Mouse (Mus musculus) liver, embryonic 14 days (tissue): Measurements from ENCODE around the gene Cir1. TPM values are rescaled to one million over a fixed set of nuclear protein-coding genes. Genes with fewer than 3 reads are reported as not detected.

Experiments used
- polyA plus RNA-seq: library from polyadenylated mRNA; depleted of rRNA; stranded (reverse); fragments of >200 nt; gene quantifications from 2 replicates; pipeline ENCODE4 v1.2.3, GENCODE M21; 2012; rRNA removed

Cir1 gene
- polyA plus RNA-seq: 16.7 and 16.9 TPM in 2 replicates

DNA sequence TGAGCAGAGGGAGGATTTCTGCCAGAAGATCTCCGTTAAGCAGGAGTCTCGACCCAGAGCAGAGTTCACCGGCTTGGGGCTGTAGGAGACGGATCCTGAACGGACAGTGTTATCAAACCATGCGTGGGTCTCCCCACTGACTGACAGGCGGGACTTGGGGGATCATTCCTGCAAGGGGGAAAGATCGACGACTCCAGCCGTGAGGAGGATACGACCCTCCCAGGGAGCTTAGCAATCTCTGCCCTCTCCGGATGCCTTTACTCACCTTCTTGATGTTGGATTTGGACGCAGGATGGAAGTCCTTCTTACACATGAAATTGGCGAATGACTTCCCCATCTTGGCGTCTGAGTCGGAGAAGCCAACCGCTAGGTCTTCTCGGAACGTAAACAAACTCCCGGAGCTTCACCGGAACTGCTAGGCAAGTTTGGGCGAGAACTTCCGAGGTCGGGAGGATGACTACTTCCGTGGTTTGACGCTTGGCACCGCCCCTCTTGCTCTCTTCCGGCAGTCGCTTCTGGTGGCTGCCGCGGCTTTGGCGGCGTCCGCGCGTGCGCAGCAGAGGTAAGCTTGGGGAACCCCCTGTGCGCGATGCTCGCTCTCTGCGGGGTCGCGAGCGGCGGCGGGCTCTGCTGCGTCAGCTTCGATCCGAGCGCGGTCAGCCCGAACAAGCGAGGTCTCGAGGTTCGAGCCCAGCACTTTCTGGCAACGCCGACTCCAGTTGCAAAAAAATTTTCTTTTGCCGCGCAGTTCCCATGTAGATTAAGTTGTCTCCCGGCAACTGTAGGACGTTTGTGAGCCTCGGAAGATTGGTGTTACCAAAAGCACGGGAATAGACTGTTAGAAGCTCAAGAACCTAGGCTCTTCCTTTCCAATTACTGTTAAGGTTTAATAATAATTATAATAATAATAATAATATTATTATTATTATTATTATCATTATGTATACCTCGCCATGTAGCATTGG, at the start of gene Cir1, which contains the start of gene Scrn3:
TSS of gene Cir1 (minus strand) at position 550 of the 965 bp plus-strand sequence.
TSS of gene Scrn3 (plus strand) at position 450 of the 965 bp plus-strand sequence.

DNA sequence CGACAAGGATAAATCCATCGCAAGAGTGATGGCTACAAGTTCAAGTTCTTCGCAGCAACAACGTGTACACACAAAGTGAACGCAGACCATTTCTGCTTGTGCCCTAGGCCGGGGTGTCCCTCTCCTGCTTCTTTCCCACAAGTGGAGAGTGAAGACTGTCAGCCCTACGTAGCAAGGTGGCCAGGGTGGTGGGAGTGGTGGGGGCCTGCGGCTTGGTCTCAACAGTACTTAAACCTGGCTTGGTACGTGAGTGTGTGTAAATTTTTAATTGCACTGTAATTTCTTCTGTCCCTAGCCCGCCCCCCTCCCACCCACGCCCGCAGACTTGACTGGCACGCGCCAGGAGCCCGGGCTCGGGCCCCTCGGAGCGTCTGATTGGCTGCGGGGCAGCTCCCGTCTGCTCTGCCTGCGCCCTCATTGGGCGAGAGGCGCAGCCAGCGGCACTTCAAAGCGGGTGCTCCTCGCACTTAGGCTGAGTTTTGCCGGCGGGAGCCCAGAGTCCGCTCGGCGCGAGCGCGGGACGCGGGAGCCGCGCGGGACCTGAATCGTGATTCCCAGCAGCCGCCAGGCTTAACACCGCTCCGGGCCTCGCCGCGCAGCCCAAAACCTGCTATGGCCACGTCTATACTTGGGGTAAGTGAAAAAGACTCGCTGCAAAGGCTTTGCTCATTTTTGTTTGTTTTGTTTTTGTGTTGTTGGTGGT, 40.9 kb downstream of the Cir1 start, which contains the start of gene Sp9:
TSS of gene Sp9 (plus strand) at position 467 of the 703 bp plus-strand sequence.

Other genes starting within 250 kb of the Cir1 start
- gene Ola1, start 93.8 kb downstream of the Cir1 start, polyA plus RNA-seq: 29.5 and 33.0 TPM in 2 replicates
- gene Sp9, start 40.8 kb downstream of the Cir1 start, polyA plus RNA-seq: 0.08 TPM in 1 of 2 replicates, not detected in the other
- 21.0 TPM in 2 replicates for gene Scrn3, start 100 bp downstream of the Cir1 start, polyA plus RNA-seq
- 2.9 and 3.7 TPM in 2 replicates for gene Gpr155, start 73.9 kb upstream of the Cir1 start, polyA plus RNA-seq
- 2.9 and 3.8 TPM in 2 replicates for gene Wipf1, start 217.0 kb upstream of the Cir1 start, polyA plus RNA-seq